Mouse (Mus musculus): ENCODE measurements at regions not wholly inside any gene's neighbourhood (a gene's known extent, or its start where the extent isn't known, plus 50 kb on each side); places are given as distances from the start of the nearest gene placed in this dataset.

DNA sequence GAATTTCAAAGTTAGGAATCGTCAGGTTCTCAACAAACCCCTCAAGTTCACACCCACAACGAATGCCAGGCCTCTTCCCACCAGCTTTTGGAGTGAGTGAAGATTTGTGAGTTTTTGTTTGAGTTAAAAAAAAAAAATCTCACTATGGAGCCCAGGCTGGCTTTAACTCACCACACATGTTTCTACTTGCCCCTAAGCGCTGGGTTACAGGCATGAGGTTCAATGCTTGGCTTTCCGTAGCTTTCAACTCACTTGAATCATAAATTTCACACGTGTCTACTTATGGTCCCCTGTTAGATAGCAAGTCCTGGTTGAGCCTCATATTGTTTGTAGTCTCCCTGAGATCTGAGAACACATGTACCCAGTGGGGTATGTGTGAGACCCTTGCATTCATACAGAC lies 122.8 kb upstream of the Efna5 start:
- DNase-seq (ENCODE audit: low spot score in 2 of 2) = no peak

DNA sequence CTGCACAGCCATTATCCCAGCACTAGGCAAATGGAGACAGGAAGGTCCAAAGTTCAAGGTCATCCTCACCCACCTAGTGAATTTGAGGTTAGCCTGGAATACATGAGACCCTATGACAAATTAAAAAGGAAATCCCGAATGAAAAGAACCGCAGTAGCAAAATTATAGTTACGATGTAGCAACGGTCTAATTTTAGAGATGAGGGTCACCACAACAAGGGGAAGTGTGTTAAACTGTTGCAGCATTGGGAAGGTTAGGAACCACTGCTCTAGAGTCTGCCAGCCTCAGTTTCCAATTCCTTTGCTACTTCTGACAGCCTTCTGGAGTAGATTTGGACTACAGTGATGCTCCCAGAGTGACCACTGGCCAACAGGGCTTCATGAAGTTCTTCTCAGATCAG lies 121.6 kb upstream of the Efna5 start:
- no peak for DNase-seq (ENCODE audit: low spot score in 2 of 2)

DNA sequence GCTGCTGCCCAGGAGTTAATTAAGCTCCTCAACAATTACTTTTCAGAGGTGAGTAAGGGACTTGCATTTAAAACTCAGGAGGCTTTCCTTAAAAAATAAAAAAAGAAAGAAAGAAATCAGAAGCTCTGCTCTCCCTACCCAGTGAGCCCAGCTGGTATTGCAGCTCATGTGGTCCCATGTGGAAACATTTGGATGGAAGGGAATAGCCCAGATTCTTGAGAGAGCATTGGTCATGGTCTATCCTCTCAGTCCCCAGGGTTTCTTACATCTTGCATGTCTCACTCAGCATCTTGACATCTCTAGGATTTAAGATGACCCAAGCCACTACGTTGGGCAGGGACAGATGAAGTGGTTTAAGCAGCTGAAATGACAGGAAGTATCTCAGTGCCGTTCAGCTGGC lies 120.8 kb upstream of the Efna5 start:
- DNase-seq (ENCODE audit: low spot score in 2 of 2) = no peak

DNA sequence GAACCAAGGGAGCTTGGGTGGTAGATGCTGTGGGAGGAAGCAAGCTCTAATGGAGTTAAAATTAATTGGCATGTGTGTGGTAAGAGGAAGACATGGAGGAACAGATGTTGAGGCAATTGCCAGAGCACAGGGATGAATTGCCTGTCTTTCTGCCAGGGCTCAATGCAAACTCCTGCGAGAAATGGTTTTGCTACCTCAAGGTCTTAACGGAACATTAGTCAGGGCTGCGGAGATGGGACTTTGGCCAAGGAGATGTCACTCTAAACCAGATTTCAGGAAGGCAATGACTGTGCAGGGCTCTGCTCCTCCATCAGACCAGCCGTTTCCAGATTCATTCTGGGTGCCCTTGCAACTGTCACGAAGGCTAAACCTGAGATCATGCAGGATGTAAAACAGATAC lies 116.6 kb upstream of the Efna5 start:
- DNase-seq (ENCODE audit: low spot score in 2 of 2) = no peak

DNA sequence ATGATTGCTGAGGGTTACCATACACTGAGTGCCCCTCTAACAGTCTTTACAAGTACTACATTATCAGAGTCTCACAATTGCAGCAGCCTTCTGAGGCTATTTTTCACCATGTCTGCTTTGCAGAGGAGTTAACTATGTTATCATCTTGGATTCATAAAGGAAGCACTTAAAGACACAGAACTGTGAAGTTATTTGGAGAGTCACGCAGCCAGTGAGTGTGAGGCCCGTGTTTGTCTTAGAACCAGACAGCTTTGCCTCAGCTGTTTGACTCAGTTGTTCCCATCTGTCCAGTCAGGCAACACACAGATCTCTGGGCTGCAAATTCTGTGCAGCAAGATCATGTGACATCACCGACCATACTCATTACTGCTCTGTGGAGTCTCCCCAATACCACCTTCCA lies 114.2 kb upstream of the Efna5 start:
- DNase-seq (ENCODE audit: low spot score in 2 of 2) = no peak

DNA sequence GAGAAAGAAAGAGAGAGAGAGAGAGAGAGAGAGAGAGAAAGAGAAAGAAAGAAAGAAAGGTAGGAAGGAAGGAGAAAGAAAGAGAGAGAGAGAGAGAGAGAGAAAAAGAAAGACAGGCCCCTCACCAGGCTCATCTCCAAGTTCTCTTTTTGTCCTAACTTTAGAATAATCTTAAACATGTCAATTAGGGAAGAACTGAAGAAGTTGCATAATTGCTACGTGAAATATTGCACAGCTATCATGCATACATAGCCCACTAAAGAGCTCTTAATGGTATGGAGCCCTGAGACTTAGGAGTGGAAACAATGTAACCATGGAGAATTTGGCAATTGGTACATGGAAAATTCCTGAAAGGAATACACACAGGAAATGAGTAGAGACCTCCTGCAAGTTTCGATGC lies 111.9 kb upstream of the Efna5 start:
- DNase-seq (ENCODE audit: low spot score in 2 of 2) = no peak

DNA sequence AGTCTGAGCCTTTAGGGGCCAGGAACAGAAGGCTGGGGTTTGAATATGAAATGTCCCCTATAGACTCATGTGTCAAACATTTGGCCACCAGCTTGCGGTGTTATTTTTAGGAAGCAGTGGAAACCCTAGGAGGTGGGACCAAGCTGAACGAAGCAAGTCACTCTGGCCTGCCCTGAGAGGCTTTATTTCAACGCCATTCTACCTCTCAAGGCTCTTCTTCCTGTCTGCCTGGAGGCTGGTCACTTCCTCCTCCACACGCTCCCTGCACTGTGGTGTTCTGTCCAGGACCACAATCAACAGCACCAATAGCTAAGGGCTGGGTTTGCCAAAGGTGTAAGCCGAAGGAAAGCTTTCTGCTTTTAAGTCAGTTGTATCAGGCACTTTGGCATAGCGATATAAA lies 105.2 kb upstream of the Efna5 start:
- no peak for DNase-seq (ENCODE audit: low spot score in 2 of 2)

DNA sequence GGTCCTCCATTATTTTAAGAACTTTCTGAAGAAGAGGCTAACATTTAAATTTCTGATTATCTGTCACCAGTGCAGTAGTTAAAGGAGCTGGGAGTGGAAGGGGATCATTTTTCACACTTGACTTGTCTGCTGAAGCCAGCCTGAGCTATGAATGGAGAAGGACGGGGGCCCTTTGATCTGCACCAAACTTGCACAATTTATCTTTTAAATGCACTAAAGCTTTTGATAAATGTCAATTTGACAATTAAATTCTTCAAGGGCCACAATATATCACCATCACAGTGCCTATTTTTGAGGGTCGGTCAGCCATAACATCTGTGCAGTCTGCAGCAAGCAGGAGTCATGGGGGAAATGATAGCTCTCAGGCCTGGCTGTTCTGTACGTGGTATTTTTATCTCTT lies 99.2 kb upstream of the Efna5 start:
- no peak for DNase-seq (ENCODE audit: low spot score in 2 of 2)

DNA sequence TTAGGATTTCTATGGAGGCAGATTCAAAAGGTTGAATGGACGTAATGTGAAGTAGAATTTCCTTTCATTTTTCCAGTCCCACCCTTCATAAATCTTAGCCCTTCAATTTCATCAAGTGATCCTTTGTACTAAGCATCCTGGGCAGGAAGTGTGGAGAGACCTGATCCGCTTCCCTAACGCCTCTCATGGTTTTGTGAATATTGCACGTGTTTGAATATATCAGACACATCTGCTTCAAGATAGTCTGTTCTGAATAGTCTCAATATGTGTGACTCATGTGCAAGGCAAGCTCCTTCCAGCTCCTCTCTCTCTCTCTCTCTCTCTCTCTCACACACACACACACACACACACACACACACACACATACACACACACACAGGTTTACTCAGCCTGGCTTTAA lies 96.4 kb upstream of the Efna5 start:
- no peak for DNase-seq (ENCODE audit: low spot score in 2 of 2)

DNA sequence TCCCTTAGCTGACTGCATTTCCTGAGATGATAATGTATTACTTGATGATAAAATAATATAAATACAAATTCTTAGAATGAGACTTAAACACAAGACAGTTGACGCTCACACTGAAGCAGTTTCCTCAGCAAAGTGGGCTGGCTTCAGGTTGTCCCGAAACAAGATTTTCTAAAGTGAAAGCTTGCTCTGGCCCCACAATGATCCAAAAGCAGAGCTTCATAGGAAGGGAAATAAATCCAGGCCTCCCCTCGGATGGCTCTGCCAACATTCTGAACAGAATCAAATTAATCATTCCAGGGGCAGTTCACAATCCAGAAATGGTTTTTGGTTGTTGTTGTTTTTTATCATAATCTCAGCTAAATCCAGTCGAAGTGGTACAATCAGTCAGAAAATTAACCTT lies 96.0 kb upstream of the Efna5 start:
- no peak for DNase-seq (ENCODE audit: low spot score in 2 of 2)

DNA sequence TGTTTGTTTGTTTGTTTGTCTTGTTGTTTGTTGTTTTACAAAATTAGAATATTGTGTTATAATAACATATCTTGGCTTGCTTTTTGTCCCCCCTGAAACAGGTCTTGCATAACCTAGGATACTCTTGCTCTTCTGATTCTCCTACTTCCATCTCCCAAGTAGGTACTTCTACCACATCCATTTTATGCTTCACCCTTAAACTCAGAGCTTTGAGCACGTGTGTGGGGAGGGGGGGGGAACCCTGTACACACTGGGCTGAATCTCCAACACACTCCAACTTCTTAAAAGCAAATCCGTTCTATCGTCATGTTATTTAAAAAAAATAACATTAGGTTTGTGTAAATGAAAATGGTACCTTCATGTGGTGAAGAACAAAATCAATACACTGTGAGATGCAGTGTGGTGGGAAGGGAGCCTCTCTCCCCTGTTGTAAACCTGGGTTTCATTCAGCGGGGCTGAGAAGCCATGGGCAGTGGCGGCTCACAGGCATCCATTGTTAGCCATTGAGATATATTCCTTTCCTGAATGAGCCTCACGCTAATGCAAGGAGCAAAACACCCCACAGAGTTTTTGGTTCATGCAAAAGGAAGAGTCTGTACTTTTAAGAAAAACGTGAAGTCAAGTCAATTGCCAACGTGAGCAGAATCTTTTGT lies 93.6 kb upstream of the Efna5 start:
- no peak for DNase-seq (ENCODE audit: low spot score in 2 of 2)

DNA sequence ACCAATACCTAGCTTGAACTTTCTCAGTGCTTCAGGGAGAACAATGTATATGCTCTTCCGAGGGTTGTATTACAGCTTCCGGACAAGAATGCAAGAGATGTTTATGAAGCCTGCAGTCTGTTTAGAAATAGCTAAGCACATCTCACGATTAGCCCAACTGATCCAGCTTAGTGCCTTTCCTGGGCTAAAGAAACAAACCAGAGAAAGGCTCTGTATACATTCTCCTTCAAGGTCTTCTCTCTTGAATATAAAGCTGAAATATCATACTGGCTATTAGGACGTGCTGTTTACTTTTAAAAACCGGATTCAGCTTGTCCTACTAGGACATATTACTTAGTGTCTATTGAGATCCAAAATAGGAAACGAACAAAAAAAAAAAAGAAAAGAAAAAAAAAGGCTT lies 87.9 kb upstream of the Efna5 start:
- DNase-seq (ENCODE audit: low spot score in 2 of 2) = no peak

DNA sequence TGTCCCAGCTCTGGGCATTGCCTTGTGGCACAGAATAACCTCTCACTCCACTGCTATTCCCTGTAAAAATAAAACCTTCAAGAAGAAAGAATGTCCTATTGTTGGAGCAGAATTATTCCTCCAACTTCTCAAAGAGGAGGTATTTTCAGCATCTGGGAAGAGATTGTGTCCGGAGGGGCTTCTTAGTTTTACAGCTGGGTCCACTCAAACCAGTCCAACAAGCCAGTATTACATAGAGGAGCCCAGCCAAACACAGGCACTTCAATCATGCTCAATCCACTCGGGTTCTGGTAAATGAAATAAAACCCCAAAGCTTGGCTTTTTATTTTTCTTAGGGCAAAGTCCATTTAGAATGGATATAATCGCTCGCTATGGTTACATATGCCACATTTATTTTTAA lies 82.7 kb upstream of the Efna5 start:
- DNase-seq (ENCODE audit: low spot score in 2 of 2) = no peak

DNA sequence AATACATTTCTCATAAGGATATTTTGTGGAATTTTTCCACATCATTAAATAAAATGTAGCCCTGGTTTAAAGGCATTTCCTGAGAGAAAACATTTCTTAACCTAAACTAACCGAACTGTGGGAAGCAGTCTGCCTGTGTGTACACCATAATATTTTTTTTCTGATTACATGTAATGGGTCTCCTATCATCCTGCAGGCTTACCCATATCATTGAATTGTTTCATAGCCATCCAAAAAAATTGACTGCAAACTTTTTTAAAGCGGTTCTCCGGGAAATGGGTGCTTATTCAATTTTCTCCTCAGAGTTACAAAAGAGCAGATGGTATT lies 81.1 kb upstream of the Efna5 start:
- no peak for DNase-seq (ENCODE audit: low spot score in 2 of 2)

DNA sequence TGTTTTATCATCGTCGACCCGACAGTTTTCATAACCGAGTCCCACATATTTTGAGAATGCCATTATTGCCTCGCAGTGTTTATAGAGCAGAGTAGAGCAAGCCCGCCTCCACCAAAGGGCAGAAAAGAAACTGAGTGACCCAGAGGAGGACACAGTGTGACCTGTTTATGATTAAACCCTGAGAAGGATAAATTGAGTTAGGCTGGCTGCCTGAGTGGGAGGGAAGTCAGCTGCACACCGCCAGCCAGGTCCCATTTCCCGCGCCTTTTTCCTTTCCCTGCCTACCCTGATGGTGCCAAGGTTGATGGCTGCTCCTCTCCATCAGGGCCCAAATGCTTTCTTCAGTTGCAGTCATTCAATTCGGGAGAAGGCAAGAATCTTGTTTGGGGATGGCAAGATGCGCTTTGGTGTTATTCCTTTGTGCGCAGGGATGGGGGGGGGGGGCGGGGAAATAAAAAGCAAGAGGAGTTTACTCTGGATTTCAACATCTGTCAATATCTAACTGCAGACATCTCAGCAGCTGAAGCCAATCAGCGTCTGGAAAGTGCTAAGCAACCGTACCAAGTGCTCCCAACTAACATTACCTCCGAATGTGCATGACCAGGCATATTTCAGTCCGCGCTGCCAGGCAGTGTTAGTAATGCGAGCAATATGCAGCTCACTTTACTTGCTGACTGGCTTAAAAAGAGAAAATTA lies 80.6 kb upstream of the Efna5 start:
- no peak for DNase-seq (ENCODE audit: low spot score in 2 of 2)

DNA sequence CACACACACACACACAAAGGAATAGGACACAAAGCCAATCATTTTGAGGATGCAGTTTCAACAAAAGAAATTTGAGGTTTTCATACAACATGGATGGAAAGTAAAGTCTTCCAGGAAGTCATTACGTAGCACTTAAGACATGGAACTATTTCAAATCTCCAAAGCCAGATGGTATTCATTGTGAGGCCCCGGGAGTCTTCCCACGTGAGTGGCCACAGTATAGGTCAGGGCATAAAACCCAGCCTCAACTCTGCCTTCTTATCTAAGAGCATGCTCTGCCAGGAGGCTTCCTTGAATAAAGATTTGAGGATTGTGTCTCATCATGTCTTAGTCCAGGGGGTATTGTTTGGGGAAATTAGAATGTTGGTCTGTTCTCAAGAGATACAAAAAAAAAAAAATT lies 78.0 kb upstream of the Efna5 start:
- no peak for DNase-seq (ENCODE audit: low spot score in 2 of 2)

DNA sequence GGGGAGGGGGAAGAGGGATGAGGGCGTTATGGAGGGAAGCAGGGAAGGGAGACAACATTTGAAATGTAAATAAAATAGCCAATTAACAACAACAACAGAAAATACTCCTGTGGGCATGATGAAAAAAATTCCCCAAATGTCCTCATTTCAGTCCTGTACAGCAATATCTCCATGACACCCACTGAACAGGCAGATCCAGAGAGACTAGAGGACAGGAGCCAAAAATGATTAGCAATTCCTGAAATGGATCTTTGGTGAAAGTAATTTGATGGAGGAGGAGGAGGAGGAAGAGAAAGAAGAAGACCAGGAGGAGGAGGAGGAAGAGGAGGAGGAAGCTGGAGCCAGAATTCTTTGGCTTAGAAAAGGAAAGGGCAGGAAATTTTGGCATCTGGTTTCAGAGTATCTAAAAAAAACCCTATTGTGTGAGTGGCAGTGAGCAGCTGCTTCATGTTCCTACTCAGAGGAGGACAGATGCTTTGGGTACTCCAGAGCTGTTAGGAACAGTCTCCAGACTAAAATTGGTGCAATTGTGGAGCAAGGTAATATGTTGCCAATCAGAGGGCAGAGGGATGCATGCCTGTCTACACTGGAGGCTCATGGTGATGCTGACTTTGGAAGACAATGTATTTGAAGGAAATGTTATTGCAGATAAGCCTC lies 66.5 kb upstream of the Efna5 start:
- DNase-seq (ENCODE audit: low spot score in 2 of 2) = peak in 1 of 2 experiments; percentile 13

DNA sequence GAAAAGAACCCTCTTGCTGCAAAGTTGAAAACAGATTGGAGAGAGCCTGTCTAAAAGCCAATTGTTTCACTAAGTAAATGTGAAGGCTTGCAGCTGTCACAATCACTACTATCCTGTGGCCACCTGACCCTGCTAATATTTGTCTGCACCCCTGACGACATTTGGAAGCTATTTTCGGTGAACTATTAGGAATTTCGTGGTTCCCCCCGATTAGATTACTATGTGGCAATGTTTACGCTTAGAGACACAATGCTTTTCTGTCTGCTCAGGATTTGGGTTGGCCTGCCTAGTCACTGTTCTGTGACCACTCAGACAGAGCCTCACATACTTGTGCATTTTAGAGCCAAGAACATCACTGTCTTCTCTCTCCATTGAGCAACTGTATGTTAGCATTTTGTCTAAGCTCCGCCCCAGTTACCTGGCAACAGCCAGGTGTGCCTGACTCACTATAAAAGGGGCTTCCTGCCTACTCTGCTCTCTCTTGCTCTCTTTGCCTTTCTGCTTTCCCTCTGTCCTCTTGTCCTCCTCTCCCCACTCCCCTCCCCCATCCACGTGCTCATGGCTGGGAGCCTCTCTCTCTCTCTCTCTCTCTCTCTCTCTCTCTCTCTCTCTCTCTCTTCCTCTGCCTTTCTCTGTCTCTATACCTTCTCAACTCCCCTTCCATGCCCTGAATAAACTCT lies 59.6 kb upstream of the Efna5 start:
- DNase-seq (ENCODE audit: low spot score in 2 of 2) = no peak

DNA sequence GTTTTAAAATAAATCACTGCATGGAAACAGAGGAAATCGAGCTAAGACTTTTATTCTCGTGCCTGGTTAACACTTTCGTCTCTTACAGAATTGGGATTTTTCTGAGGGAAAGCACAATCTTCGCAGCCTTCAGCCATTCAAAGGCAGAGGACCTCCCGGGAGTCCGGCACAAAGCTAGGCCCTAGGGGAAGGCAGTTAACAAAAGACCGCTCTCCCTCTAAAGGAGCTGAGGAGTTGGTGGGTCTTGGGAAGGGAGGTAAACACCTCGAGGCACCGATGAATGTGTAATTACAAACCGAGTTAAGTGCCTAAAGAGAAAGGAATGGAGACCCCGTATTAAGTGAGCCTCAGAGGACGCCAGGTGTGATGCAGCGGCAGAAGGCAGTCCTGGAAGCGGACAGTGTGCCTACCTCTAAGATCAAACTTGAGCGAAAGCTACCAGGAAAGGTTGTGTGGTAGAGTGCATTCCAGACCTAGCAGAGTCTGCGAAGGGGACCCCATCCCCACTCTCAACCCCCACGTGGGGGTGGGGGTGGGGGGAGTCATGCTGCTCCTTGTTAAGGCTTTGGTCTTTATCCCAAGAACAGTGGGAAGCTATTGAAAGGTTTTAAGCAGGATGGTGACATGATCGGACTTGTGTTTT lies 58.9 kb upstream of the Efna5 start:
- no peak for DNase-seq (ENCODE audit: low spot score in 2 of 2)

DNA sequence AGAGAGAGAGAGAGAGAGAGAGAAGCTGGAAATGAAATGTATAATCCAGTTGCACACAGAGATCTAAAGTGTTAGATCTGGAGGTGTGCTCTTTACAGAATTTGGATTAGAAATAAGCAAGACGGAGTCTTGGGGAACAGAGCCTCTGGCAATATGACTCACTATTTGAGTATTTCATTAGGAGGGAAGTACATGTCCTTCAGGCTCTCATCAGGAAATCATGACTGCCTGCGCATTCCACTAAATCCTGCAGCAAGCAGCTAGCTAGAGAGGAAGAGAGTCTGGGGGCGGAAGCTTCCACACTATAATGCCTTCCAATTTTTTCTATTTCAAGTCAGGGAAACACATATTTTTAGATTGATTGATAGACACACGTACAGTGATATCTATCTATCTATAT lies 58.1 kb upstream of the Efna5 start:
- DNase-seq (ENCODE audit: low spot score in 2 of 2) = no peak
